Mouse (Mus musculus) heart, adult 2 months (tissue): Measurements from ENCODE around the gene Recql.

ENCODE experiments used
- CTCF ChIP-seq: fragments of 200-600 bp; IDR thresholded peaks from 2 replicates; pipeline ENCODE4 v1.8.1; 2022; ENCODE audit warnings: antibody characterized with exemption, mild to moderate bottlenecking, moderate library complexity
- EP300 ChIP-seq: fragments of 200-500 bp; IDR thresholded peaks from 2 replicates; pipeline ENCODE4 v1.6.1; 2011; ENCODE audit warnings: low read depth, low read length, control low read depth; ENCODE audit not compliant: insufficient read depth
- POLR2A ChIP-seq: fragments of 200-500 bp; IDR thresholded peaks from 2 replicates; pipeline ENCODE4 v1.6.1; 2011; ENCODE audit warnings: mild to moderate bottlenecking, low read depth, low read length, control low read depth; ENCODE audit not compliant: insufficient read depth

GRCm38 (mm10) chr6:142365742-142366472 is 21.0 kb downstream of the Recql start:
- TF ChIP-seq CTCF = no peak
- TF ChIP-seq POLR2A = no peak
- no peak for TF ChIP-seq EP300
